Mouse (Mus musculus) heart, adult 2 months (tissue): ENCODE results near the gene Eef1b2. TPM values are rescaled to one million over a fixed set of nuclear protein-coding genes. Genes with fewer than 3 reads are reported as not detected.

Experiments used
- DNase-seq, 2 experiments: peaks; one replicate each; pipeline ENCODE4 v3.0.0; 2021
- H3K27ac ChIP-seq: fragments of 200-600 bp; 2 replicates; pipeline ENCODE4 v1.8.1; 2022
- H3K27me3 ChIP-seq: fragments of 200-500 bp; 2 replicates; pipeline ENCODE4 v1.6.1; 2012; ENCODE audit warnings: mild to moderate bottlenecking, low read length, inconsistent platforms, mixed read lengths; ENCODE audit not compliant: control insufficient read depth, insufficient read depth
- H3K36me3 ChIP-seq: fragments of 200-500 bp; 2 replicates; pipeline ENCODE4 v1.6.1; 2012; ENCODE audit warnings: low read length, inconsistent platforms; ENCODE audit not compliant: control insufficient read depth, insufficient read depth
- H3K4me1 ChIP-seq: fragments of 200-500 bp; 2 replicates; pipeline ENCODE4 v1.6.1; 2011; ENCODE audit warnings: low read length; ENCODE audit not compliant: control insufficient read depth, insufficient read depth
- H3K4me3 ChIP-seq: fragments of 200-600 bp; 2 replicates; pipeline ENCODE4 v1.8.1; 2022
- H3K79me2 ChIP-seq: fragments of 200-500 bp; replicated peaks from 2 replicates; pipeline ENCODE4 v1.6.1; 2012; ENCODE audit warnings: mild to moderate bottlenecking, inconsistent platforms, low read length, moderate library complexity, mixed read lengths; ENCODE audit not compliant: control insufficient read depth, insufficient read depth
- H3K9ac ChIP-seq: fragments of 200-500 bp; 2 replicates; pipeline ENCODE4 v1.6.1; 2012; ENCODE audit warnings: low read depth, mild to moderate bottlenecking, control low read depth, inconsistent platforms, low read length, mixed read lengths
- CTCF ChIP-seq: fragments of 200-600 bp; IDR thresholded peaks from 2 replicates; pipeline ENCODE4 v1.8.1; 2022; ENCODE audit warnings: antibody characterized with exemption, mild to moderate bottlenecking, moderate library complexity
- EP300 ChIP-seq: fragments of 200-500 bp; IDR thresholded peaks from 2 replicates; pipeline ENCODE4 v1.6.1; 2011; ENCODE audit warnings: low read depth, low read length, control low read depth; ENCODE audit not compliant: insufficient read depth
- POLR2A ChIP-seq: fragments of 200-500 bp; IDR thresholded peaks from 2 replicates; pipeline ENCODE4 v1.6.1; 2011; ENCODE audit warnings: mild to moderate bottlenecking, low read depth, low read length, control low read depth; ENCODE audit not compliant: insufficient read depth
- WGBS: fragments of 180-500 bp; shearing (Covaris S2); methylation state at CpG from one replicate; pipeline ENCODE4 v1.1.7; 2018; 5-methylcytosine and 5-hydroxymethylcytosine counted together
- intact Hi-C: fragments of 180-260 bp; cut with DNase I; formaldehyde crosslinking; loops from one replicate; pipeline ENCODE4 v1.15.1; 2025
- long read RNA-seq: library from polyadenylated mRNA; stranded (forward); transcript quantifications from one replicate; pipeline ENCODE4 v2.0.0, GENCODE M21; 2021
- polyA plus RNA-seq: library from polyadenylated mRNA; depleted of rRNA; stranded (reverse); fragments of >200 nt; gene quantifications from 2 replicates; pipeline ENCODE4 v1.2.3, GENCODE M21; 2012; rRNA removed
- total RNA-seq, 2 experiments: library from RNA; stranded (reverse); gene quantifications; 2 replicates each; pipeline ENCODE4 v1.2.3; 2021

The Eef1b2 gene
- 100 to 1,000 TPM; 414 to 481 TPM for total RNA-seq
- polyA plus RNA-seq: 149 and 190 TPM in 2 replicates
- long read RNA-seq, transcript Eef1b2-204 (6 exons, 1,939 nt): major isoform, 42 of 45 reads
- long read RNA-seq, partial matches to known transcripts: 2 of 45 reads
- long read RNA-seq, other reads (novel, unspliced or antisense): 1 of 45 reads

DNA sequence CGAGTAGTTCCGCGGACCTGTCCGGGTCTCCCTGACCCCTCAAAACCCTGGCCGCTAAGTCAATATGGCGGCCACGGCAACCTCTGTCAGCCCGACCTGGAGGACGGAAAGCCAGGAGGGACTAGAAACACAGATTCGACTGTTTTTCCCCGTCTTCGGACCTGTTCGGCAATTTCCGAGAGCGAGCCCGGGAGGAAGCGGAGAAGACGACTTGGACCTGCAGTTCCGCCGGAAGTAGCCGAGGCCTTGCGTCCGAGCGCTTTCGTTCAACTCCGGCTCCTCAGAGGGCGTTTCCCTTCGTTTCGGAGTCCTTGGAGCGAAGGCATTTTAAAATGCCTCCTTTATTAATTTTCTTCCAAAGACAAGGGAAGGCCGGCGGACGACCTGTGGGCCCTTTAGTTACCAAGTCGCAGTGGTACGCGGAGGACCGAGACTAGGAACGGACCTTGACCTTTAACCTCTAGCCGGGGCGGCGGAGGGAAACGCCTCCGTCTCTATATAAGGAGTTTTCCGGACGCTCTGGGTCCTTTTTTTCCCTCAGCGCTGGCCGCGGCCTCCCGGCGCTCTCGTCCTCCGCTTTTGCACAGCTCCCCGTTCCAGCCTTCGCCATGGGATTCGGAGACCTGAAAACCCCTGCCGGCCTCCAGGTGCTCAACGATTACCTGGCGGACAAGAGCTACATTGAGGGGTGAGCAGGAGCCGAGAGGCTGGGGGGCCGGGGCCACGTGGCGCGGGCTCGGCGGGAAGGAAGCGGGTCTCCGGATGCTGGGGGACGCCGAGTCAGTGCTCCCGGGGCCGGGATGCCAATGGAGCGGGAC, at the start of gene Eef1b2, which contains the start of gene Ndufs1:
TSS of gene Eef1b2 (plus strand) at position 222 of the 818 bp plus-strand sequence.
TSS of gene Ndufs1 (minus strand) at position 230 of the 818 bp plus-strand sequence.
- Histone ChIP-seq H3K27me3 (no peaks in the 10 kb centered on the region), H3K4me1 (peaks cover 4% of the 10 kb centered on the region), H3K4me3 (peak within 1 kb of the TSS; percentile 82), H3K36me3 (peaks cover 27% of the 10 kb centered on the region), H3K9ac (peak within 1 kb of the TSS; percentile 91), H3K27ac (peak within 1 kb of the TSS; percentile 99), H3K79me2 (peaks cover 4% of the 10 kb centered on the region)
- intact Hi-C loops: loop anchor here (1.0 kb wide), 1 partner anchor 63 kb away; the partner anchor contains the start of gene Ino80d
- DNase-seq: peak; percentile 97
- under 1% methylated on average over 72 of the region's 72 CpGs for WGBS
- TF ChIP-seq POLR2A: peak; percentile 84
- TF ChIP-seq EP300: 0 out of 2 replicates have a peak, but pooled peaks have one; percentile 23
- TF ChIP-seq CTCF: no peak

DNA sequence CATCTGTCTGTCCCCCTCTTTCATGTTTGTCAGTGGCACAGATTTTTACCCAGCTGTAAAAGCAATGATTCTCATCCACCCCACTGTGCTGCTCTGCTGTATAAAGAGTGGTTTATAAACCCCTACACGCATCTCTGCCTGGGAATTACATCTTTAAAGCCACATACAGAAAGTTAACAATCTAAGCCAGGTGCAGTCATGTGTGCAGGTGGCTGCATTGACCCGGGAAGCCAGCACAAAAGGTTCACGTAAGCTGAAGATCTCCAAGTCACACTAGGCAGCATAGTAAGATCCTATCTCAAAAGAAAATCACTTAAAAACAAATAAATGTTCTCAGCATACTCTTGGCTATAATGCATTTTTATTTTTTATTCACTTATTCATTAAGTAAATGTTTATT, 47.4 kb upstream of the Eef1b2 start:
- H3K4me1 ChIP-seq: no peaks in the 10 kb centered on the region
- no peak overlapping the region for H3K9ac ChIP-seq
- no peak overlapping the region for H3K4me3 ChIP-seq
- H3K36me3 ChIP-seq: no peaks in the 10 kb centered on the region
- TF ChIP-seq CTCF: no peak
- TF ChIP-seq EP300: no peak
- no peak for TF ChIP-seq POLR2A
- 82% methylated on average over 3 of the region's 3 CpGs for WGBS
- no peak for DNase-seq
- no peaks in the 10 kb centered on the region for H3K27me3 ChIP-seq
- H3K27ac ChIP-seq: no peak overlapping the region
- intact Hi-C loops: no loop called here
- no peaks in the 10 kb centered on the region for H3K79me2 ChIP-seq

- no peaks in the 10 kb centered on the region for H3K79me2 ChIP-seq
- no peak for DNase-seq
- intact Hi-C loops: no loop called here
- TF ChIP-seq POLR2A: no peak
- no peak for TF ChIP-seq EP300
- TF ChIP-seq CTCF: no peak
- H3K36me3 ChIP-seq: no peaks in the 10 kb centered on the region
- H3K27ac ChIP-seq: no peak overlapping the region
- 14% methylated on average over 18 of the region's 18 CpGs for WGBS
- H3K4me1 ChIP-seq: no peaks in the 10 kb centered on the region
- H3K9ac ChIP-seq: no peak overlapping the region
- no peaks in the 10 kb centered on the region for H3K27me3 ChIP-seq
- H3K4me3 ChIP-seq: no peak overlapping the region
Measured at GRCm38 (mm10) chr1:63129857-63130690, 46.6 kb upstream of the Eef1b2 start.

- no peak for TF ChIP-seq CTCF
- no peak for TF ChIP-seq EP300
- no peak for TF ChIP-seq POLR2A
- Histone ChIP-seq H3K4me3 (no peak overlapping the region), H3K27ac (no peak overlapping the region), H3K9ac (no peak overlapping the region), H3K36me3 (no peaks in the 10 kb centered on the region), H3K27me3 (no peaks in the 10 kb centered on the region), H3K79me2 (no peaks in the 10 kb centered on the region), H3K4me1 (no peaks in the 10 kb centered on the region)
- 77% methylated on average over 2 of the region's 2 CpGs for WGBS
- DNase-seq: no peak
- intact Hi-C loops: no loop called here
Measured at GRCm38 (mm10) chr1:63130883-63131282, 45.7 kb upstream of the Eef1b2 start.

- no peak for DNase-seq
- H3K4me3 ChIP-seq: no peak overlapping the region
- intact Hi-C loops: no loop called here
- H3K79me2 ChIP-seq: no peaks in the 10 kb centered on the region
- H3K27ac ChIP-seq: no peak overlapping the region
- no peaks in the 10 kb centered on the region for H3K27me3 ChIP-seq
- no peaks in the 10 kb centered on the region for H3K4me1 ChIP-seq
- no peak overlapping the region for H3K9ac ChIP-seq
- 87% methylated on average over 11 of the region's 11 CpGs for WGBS
- TF ChIP-seq POLR2A (no peak), EP300 (no peak), CTCF (no peak)
- H3K36me3 ChIP-seq: no peaks in the 10 kb centered on the region
Measured at GRCm38 (mm10) chr1:63131766-63132165, 44.9 kb upstream of the Eef1b2 start.
